Mouse (Mus musculus) liver (tissue): ENCODE results near the gene Hba-a1.

Source experiments
- DNase-seq: peaks from one replicate; pipeline ENCODE4 v3.0.0-alpha.2; 2020; ENCODE audit warnings: mixed read lengths

Hba-a1 gene

DNA sequence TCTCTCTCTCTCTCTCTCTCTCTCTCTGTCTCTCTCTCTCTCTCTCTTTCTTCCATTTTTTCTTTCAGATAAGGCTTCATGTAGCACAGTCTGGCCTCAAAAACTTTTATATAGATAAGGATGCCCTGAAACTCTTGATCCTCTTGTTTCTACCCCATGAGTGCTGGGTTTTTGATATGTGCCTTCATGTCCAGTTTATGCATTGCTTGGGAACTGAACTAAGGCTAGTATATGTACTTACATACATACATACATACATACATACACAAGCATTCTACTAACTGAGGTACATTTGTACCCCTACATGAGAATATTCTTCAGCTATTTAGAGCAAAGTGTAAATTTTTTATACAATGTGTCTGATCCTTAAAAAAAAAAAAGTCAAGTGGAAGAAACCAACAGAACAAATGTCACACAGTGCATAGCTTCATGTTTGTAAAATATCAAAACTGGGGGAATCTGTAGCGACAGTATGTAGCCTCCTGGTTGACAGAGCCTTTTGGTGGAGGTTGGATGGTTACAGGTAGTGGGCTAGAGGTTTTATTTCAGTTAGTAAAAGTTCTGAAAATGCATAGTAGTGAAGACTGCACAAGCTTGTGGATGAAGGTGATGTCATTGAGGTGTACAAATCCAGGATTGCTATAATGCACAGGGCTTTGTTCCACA, 14.7 kb downstream of the Hba-a1 start:
- DNase-seq, result peak; percentile 50

DNA sequence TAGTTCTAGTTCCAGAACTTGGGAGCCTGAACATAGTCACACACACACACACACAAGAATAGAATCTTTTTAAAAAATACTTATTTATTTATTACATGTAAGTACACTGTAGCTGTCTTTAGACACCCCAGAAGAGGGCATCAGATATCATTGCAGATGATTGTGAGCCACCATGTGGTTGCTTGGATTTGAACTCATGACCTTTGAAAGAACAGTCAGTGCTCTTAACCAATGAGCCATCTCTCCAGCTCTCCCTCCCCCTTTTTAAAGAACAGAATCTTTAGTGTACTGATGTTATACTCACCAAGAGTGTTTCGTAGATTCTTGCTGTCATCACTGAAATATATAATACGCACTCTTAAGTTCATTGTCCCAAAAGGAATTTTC, 15.2 kb downstream of the Hba-a1 start:
- DNase-seq, result peak; percentile 52

DNA sequence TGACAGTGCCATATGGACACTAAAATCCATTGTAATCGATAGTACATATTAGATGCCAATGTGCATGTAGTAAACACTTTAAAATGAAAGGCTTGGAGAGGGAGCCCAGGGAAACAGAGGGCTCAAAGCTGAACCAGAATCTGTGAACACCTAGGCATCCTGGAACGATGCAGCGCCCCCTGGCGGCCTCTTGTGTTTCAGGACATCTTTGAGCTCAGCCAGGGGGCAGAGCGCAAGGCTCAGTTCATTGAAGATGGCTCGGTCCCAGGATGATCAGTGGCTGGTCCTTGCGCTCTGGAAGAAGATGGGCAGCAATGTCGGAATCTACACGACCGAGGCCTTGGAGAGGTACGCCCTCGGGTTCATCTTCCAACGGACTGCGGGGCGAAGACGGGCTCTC, 16.6 kb downstream of the Hba-a1 start, which contains the start of gene Hbq1a:
Gene Hbq1a (plus strand): TSS at position 205 of the 400 bp plus-strand sequence.
- DNase-seq, result peak; percentile 76

DNA sequence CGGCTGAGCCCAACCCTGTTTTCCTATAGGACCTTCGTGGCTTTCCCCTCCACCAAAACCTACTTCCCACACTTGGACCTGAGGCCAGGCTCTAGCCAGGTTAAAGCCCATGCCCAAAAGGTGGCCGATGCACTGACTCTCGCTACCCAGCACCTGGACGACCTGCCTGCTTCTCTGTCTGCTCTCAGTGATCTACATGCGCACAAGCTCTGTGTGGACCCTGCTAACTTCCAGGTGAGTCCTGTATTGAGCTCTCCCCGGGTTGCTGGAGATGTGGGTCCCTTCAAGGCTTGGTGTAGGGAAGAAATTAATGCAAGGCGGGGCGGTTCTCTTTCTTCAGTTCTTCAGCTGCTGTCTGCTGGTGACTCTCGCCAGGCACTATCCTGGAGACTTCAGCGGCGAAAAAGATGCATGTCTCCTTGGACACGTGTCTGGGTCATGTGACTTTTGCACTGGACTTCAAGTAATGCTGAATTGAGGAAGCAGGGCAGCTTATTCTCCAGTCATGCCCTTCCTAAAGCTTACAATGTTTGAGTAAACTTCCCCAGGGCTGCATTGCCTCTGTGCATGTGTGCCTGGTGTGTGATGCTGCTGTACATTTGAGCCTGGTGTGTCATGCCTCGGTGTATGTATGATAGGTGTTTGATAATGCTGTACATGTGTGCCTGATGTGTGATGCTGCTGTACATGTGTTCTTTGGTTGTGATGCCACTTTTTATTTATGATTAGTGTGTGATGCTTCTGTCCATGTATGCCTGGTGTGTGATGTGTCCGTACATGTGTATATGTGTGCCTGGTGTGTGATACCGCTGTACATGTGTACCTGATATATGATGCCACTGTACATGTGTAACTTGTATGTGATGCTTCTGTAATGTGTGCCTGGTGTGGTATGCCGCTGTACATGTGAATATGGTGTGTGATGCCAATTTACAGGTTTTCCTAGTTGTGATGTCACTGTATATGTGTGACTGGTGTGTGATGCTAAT, 17.3 kb downstream of the Hba-a1 start:
- no peak for DNase-seq

DNA sequence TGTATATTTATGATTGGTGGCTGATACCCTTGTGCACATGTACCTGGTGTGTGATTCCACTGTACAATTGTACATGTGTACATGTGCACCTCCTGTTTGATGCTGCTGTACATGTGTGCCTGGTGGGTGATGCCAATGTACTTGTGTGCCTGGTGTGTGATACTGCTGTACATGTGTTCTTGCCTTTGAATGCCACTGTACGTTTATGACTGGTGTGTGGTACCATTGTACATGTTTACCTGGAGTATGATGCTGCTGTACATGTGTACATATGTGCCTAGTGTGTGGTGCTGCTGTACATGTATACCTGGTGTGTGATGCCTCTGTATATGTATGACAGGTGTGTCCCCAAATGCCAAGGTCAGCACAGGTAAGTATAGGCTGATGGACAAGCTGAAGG, 18.2 kb downstream of the Hba-a1 start:
- DNase-seq, result no peak

DNA sequence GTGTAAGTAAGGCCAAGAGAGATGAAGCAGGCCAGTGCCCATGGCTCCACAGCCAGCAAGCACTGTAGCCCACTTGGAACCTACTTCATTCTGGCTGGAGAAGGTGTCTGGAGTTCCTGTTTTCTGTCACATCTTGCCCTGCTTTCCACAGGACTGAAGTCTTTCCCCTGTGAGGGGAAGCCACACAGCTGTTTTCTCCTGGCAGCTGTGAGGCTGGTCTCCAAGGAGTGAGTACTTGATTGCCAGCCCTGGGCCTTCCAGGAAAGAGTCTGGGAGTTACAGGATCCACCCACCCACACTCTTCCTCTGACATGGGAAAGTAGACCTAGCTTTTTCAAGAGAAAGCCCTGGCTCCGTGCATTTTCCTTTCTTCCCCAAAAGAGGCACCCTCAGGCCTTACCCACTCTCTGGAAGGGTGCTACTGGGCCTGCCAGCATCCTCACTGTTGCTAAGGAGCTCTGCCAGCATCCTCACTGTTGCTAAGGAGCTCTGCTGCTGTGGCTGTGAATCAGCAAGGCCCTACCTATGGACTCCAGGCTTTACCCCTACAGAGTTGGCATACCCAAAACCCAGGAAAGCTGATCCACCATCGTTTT, 19.6 kb downstream of the Hba-a1 start:
- DNase-seq, result no peak

DNA sequence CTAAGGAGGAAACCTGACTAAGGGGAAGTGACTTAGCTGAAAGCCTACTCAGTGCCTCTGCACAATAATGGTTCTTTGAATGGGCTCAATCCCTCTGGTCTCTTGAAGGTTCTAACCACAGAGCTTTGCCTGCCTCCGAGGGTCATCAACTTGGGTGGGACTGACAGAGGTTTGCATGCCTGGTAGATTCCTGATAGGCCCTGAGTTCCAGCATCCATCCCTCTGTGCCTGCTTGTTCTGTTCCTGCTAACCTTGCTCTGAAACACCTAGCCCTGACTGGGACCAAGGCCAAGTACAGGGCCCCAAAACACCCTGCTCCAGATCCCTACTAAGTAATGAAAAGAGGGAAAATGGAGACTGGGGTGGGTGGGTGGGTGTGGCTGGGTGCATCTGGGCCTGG, 20.1 kb downstream of the Hba-a1 start:
- DNase-seq, result no peak

DNA sequence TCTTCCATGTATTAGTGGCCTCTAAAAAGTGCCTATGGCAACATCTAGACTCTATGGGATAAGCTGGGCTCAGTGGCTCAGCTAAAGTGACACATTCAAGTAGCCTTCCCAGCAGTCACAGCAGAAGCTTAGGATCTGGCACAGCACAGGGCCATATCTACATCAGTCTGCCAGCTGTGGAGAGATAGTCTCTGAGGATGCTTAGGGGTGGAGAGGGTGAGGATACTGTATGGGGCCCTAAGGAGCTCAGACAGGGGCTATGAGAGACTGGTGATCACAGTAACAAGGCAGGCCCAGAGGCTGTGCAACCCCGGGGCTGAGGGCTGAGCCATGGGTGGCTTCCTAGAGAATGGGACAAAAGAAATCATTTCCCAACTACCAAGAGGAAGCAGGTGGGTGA, 23.7 kb downstream of the Hba-a1 start:
- DNase-seq, result no peak

DNA sequence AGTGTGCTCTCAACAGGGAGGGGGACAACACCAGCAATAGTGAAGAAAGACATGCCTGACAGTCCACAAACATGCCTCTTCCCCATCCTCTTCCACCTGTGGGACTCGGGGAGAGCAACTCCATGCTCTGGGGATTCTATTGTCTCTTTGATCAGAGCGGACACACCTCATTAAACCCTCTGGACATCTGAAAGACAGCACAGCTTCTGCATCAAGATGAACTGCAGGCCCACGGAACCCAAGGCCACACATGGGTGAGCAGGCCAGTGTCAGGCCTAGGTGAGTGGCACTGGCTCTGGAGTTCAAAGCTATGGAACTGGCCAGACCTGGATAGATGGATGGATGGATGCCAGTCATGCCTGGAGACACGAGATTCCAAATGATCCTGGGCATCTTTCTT, 26.1 kb downstream of the Hba-a1 start:
- DNase-seq, result no peak

DNA sequence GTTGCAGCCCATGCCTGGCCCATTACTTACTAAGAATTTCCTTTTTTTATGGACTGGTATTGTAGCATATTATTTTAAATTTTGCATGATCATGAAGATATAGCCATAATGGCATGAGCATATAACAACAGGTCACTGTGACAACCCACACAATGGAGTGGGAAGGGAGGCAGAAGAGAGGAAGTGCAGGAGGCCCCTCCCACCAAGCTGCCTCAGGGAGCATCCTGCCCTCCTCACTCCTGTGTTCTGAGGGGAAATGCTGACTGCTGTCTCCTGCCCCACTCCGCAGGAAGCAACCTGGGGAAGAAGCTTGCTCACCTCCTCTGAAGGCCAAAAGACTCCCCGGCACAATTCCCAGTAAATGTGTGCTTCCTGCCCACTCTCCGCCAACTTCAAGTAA, 26.6 kb downstream of the Hba-a1 start:
- no peak for DNase-seq

DNA sequence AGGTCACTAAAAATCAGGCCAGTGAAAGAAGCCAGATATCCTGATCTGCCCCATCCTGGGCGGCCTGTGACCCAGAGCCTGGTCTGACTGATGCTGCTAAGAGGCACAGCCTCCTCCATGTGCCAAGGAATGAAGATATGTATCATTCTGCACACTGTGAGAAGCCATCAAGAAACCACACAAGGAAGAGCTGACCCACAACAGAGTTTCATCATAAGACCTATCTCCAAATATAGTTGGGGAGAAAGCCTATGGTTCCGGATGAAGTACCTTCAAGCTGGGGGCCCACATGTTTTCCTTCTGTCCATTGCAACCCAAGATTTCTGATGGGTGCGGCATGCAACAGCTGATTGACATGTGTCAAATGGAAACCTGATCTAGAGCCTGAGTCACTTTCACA, 32.7 kb downstream of the Hba-a1 start:
- no peak for DNase-seq

DNA sequence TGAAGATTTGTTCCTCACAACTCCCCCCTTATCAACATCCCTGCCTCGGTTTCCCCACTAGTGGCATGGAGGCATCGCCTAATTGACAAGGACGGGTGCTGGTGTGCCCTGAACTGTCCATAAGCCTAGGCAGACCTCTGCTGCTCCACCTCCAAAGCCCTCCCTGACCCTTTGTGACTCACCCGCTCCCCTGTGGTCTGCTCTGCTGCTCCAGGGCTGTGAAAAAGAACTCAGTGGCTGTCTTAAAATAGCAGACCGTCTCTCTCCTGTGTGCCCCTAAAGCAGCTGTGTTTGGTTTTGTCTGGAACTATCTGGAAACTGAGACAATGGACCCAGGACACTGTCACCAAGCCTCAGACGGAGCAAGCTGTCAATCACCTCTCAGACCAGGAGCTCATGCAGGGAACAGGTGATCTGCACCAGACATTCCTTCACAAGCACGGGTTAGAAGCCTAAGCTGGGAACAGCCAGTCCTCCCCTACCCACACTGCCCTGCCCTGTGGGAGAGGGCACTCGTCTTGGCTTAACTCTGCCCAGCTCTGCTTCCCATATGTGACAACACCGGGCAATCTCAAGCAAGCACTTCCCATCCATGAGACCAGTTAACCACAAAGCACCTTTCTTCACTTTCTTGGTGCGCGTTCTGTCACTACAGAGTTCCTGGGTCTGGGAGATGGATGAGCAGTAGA, 37.3 kb downstream of the Hba-a1 start:
- DNase-seq, result no peak

DNA sequence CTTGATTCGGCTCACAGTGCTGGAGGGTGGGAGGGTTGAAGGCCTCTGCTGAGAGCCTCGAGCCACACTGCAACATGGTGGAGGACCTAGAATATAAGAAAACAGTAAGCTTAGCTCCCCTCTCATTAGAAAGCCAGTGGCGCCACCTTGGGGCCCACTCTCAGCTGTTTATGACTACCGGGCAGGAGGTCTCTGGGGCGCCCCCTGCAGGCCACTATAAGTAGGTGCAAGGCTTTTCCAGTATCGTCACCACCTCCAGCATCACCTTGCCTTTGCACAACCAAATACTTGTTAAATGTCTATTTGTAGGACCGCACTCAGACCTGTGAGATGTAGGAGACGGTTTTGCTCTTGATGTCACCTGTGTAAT, 37.9 kb downstream of the Hba-a1 start:
- peak; percentile 91 for DNase-seq

DNA sequence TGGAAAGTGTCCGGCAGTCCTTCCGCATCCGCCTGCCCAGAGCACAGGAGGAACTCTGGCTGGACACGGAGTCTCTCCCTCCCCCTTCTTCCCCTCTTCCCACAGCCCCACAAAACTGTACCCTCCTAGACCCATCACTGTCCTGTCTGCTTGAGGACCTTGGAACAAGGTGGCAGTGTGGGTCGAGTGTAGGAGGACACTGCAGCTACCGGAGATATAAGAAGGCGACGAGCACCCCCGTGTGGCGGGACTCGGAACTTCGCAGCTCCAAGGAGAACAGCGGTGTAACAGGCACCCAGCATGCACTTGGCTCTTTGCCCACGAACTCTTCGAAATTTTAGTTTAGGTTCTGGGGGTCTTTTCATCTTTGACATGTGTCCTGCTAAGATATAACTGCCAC, 41.3 kb downstream of the Hba-a1 start:
- peak; percentile 91 for DNase-seq

DNA sequence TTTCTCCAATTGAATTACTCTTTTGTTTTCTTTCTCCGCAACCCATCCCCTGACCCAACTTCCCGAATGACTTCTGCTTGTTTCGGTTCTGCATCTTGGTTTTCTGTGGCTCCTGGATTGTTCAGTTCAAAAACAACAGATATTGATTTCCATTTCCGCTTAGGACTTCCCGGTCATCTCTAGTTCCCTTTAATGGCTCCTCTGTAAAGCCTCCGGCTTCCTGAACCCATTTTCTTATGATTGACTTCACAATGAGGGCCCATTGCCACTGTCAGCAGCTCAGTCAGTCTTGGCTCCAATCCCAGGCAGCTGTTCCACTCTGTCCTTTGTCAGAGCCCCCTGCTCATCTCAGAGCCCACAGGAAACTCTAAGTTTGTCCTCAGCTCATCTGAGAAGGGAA, 47.8 kb downstream of the Hba-a1 start:
- no peak for DNase-seq

DNA sequence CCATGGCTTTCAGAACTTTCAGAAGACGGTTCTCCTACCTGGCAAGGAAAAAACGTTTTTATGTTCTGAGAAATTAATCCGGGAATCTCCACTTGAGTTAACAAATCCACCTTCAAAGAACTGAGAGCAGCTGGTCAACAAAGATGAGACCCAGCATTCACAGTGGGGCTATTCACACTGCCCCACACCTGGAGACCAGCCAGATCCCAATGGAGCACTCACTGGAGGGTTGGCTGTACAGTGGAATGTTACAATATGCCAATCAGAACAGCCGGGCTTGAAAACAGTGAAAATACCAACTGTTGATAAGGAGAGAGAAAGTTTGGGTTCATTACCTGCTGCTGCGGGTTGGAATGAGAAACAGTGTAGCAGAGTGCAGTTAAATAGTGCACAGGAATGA, 48.5 kb downstream of the Hba-a1 start:
- no peak for DNase-seq

DNA sequence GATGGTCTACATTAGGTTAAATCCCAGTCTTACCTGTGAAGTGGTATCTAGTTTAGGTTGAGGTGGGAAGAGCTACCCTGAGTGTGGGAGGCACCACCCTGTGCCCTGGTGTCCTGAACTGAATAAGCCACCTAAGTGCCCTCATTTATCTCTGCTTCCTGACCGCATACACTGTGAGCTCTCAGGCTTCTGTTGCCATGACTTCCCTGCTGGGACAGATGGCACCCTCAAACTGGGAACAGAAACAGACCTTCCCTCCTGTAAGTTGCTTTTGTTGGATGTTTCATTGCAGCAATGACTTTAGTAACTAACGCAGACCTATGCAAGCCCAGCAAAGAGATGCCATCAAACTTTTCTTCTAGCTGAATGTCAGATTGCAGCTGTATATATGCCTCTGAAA, 49.9 kb downstream of the Hba-a1 start:
- no peak for DNase-seq
